Comparison of ENCODE assay signal across 8 mouse cellular contexts in genomic region chr17:31294363-31295214, GRCm38 (mm10). TPM values are rescaled to one million over a fixed set of nuclear protein-coding genes. Genes with fewer than 3 reads are reported as not detected.
A peak's percentile ranks its signal among the peaks of the same experiment; 100 is the strongest.
DNase-seq lines count a peak whose midpoint lies in the region; ATAC-seq and TF ChIP-seq lines count a peak whose summit lies in the region.

No protein-coding gene starts in this region.

- no peak for TF ChIP-seq EP300 in CH12.LX (IDR thresholded peaks at IDR 0.05; ENCODE audit: low read length)

- no peaks in the 10 kb centered on the region for H3K27me3 ChIP-seq in intestine, embryonic 15.5 days (replicated peaks)
- H3K27me3 ChIP-seq in intestine, embryonic 16.5 days (replicated peaks; ENCODE audit: control insufficient read depth, insufficient read depth, low read length) = no peaks in the 10 kb centered on the region
- H3K27me3 ChIP-seq in CH12.LX (replicated peaks) = peaks cover 44% of the 10 kb centered on the region
- 0 out of 2 replicates have a peak, but pooled peaks cover 3% of the 10 kb centered on the region for H3K27me3 ChIP-seq in heart, embryonic 15.5 days
- peaks cover 2% of the 10 kb centered on the region for H3K27me3 ChIP-seq in megakaryocyte, embryonic 14.5 days (replicated peaks)

- in situ Hi-C loops in CH12.LX (cut with MboI; ENCODE audit: low pct_ligation_motif_present, low pct_unique_long_range_greater_than_20kb, low sequenced_read_pairs) = no loop called here

- peak overlapping the region; percentile 96; the same call in 1 of the 2 replicates for H3K4me2 ChIP-seq in intestine, embryonic 15.5 days (replicated peaks)
- H3K4me2 ChIP-seq in intestine, embryonic 16.5 days (ENCODE audit: low read depth, low read length) = no peak overlapping the region
- H3K4me2 ChIP-seq in CH12.LX (ENCODE audit: insufficient read depth, low read depth, poor library complexity, severe bottlenecking) = peak overlapping the region; percentile 97
- H3K4me2 ChIP-seq in heart, embryonic 15.5 days = peak overlapping the region; percentile 93

- H3K4me3 ChIP-seq in intestine, embryonic 15.5 days (replicated peaks) = no peak overlapping the region
- H3K4me3 ChIP-seq in intestine, embryonic 16.5 days (ENCODE audit: low read length) = no peak overlapping the region
- H3K4me3 ChIP-seq in CH12.LX (replicated peaks in 1 of 3; ENCODE audit: low read depth in 2 of 3, low read length in 2 of 3, poor library complexity in 1 of 3) = no peak overlapping the region
- no peak overlapping the region for H3K4me3 ChIP-seq in heart, embryonic 15.5 days
- H3K4me3 ChIP-seq in megakaryocyte, embryonic 14.5 days (replicated peaks) = peak overlapping the region; percentile 94

- ATAC-seq in intestine, embryonic 15.5 days = no peak
- no peak for ATAC-seq in intestine, embryonic 16.5 days
- no peak for ATAC-seq in heart, embryonic 15.5 days (replicated peaks; ENCODE audit: insufficient number of reproducible peaks, insufficient read depth, low FRiP score, low read depth)
- ATAC-seq in frontal cortex, adult (ENCODE audit: low TSS enrichment) = no peak

- TF ChIP-seq CTCF in CH12.LX (conservative IDR thresholded peaks at IDR 0.05 in 1 of 2, IDR thresholded peaks at IDR 0.05 in 1 of 2; ENCODE audit: low read depth in 2 of 2, low read length in 2 of 2) = peak; percentile 39 to 76; a peak in 3 of 4 replicates

- H3K4me1 ChIP-seq in intestine, embryonic 15.5 days (replicated peaks) = peaks cover 30% of the 10 kb centered on the region
- H3K4me1 ChIP-seq in intestine, embryonic 16.5 days (ENCODE audit: control insufficient read depth, insufficient read depth, low read length) = peaks cover 18% of the 10 kb centered on the region
- H3K4me1 ChIP-seq in CH12.LX (ENCODE audit: control insufficient read depth in 1 of 2, insufficient read depth in 2 of 2) = peaks cover 0 to 25% of the 10 kb centered on the region in 2 experiments; a peak in 2 of 4 replicates
- H3K4me1 ChIP-seq in heart, embryonic 15.5 days (replicated peaks) = peaks cover 41% of the 10 kb centered on the region
- peaks cover 69% of the 10 kb centered on the region for H3K4me1 ChIP-seq in megakaryocyte, embryonic 14.5 days

- DNase-seq in CH12.LX (ENCODE audit: extremely low read depth) (peak; percentile 28), adipocyte (ENCODE audit: low spot score) (no peak)
- no peak for DNase-seq in left cerebral cortex, adult 8-10 months (ENCODE audit: low spot score in 2 of 2)

- H3K9ac ChIP-seq in intestine, embryonic 15.5 days = no peak overlapping the region
- no peak overlapping the region for H3K9ac ChIP-seq in intestine, embryonic 16.5 days (ENCODE audit: low read depth, low read length)
- H3K9ac ChIP-seq in CH12.LX (ENCODE audit: insufficient read depth, low read depth) = 0 out of 2 replicates have a peak overlapping the region, but pooled peaks have one; percentile 31
- no peak overlapping the region for H3K9ac ChIP-seq in heart, embryonic 15.5 days

- no peaks in the 10 kb centered on the region for H3K36me3 ChIP-seq in intestine, embryonic 15.5 days
- no peaks in the 10 kb centered on the region for H3K36me3 ChIP-seq in intestine, embryonic 16.5 days (ENCODE audit: control insufficient read depth, insufficient read depth, low read length)
- no peaks in the 10 kb centered on the region for H3K36me3 ChIP-seq in CH12.LX (replicated peaks in 1 of 2; ENCODE audit: control insufficient read depth in 1 of 2, insufficient read depth in 1 of 2, low read length in 1 of 2)
- no peaks in the 10 kb centered on the region for H3K36me3 ChIP-seq in heart, embryonic 15.5 days
- peaks cover under 1% of the 10 kb centered on the region for H3K36me3 ChIP-seq in megakaryocyte, embryonic 14.5 days (replicated peaks; ENCODE audit: low read length)

- no peaks in the 10 kb centered on the region for H3K79me2 ChIP-seq in CH12.LX (replicated peaks; ENCODE audit: control insufficient read depth, extremely low read depth, insufficient read depth, poor library complexity, severe bottlenecking)

- 85% methylated on average over 15 of the region's 15 CpGs for WGBS in intestine, embryonic 15.5 days
- 83% methylated on average over 15 of the region's 15 CpGs for WGBS in intestine, embryonic 16.5 days
- 75% methylated on average over 15 of the region's 15 CpGs for WGBS in heart, embryonic 15.5 days

- TF ChIP-seq RAD21 in CH12.LX (IDR thresholded peaks at IDR 0.05; ENCODE audit: low read depth, low read length) = peak; percentile 11

- dilution Hi-C loops in CH12.LX (cut with MboI; ENCODE audit: extremely low pct_ligation_motif_present, extremely low pct_unique_long_range_greater_than_20kb, low sequenced_read_pairs) = no loop called here

- H3K9me3 ChIP-seq in intestine, embryonic 15.5 days = no peaks in the 10 kb centered on the region
- no peaks in the 10 kb centered on the region for H3K9me3 ChIP-seq in intestine, embryonic 16.5 days (ENCODE audit: control insufficient read depth, low read length)
- H3K9me3 ChIP-seq in CH12.LX (replicated peaks; ENCODE audit: low read length) = no peaks in the 10 kb centered on the region
- no peaks in the 10 kb centered on the region for H3K9me3 ChIP-seq in heart, embryonic 15.5 days (replicated peaks)
- H3K9me3 ChIP-seq in megakaryocyte, embryonic 14.5 days = no peaks in the 10 kb centered on the region

- no peak for TF ChIP-seq POLR2A in CH12.LX (IDR thresholded peaks at IDR 0.05; ENCODE audit: low read depth, low read length)

- no peak overlapping the region for H3K27ac ChIP-seq in intestine, embryonic 15.5 days
- H3K27ac ChIP-seq in intestine, embryonic 16.5 days (ENCODE audit: low read length) = no peak overlapping the region
- peak overlapping the region; percentile 51; the same call in 1 of the 2 replicates for H3K27ac ChIP-seq in CH12.LX (ENCODE audit: insufficient read depth, low read depth)
- 0 out of 2 replicates have a peak overlapping the region, but pooled peaks have one; percentile 9 for H3K27ac ChIP-seq in heart, embryonic 15.5 days

TF ChIP-seq in CH12.LX, 34 proteins besides CTCF, POLR2A, EP300 and RAD21:
- 0 out of 2 replicates have a peak, but pooled peaks have one; percentile 16 for TF ChIP-seq E2F4 (IDR thresholded peaks at IDR 0.05; ENCODE audit: insufficient replicate concordance, low read depth, low read length)
- no peak for TF ChIP-seq MYC (IDR thresholded peaks at IDR 0.05; ENCODE audit: low read depth, low read length)
- TF ChIP-seq ZNF384 (IDR thresholded peaks at IDR 0.05; ENCODE audit: low read depth, low read length) = no peak
- peak; percentile 40; the same call in 1 of the 2 replicates for TF ChIP-seq ELF1 (IDR thresholded peaks at IDR 0.05; ENCODE audit: low read depth, low read length)
- peak; percentile 57; the same call in 1 of the 2 replicates for TF ChIP-seq HCFC1 (IDR thresholded peaks at IDR 0.05; ENCODE audit: low read depth, low read length)
- no peak for TF ChIP-seq MXI1 (IDR thresholded peaks at IDR 0.05; ENCODE audit: low read depth, low read length)

RNA-seq across cellular contexts. Expression of gene Slc37a1, which starts 8.0 kb away (rescaled TPM):
- polyA plus RNA-seq in intestine, embryonic 15.5 days (2015; fragmentation: Nextera tagmentation; extraction: Ambion mirVana) = 18.4 and 22.7 TPM in 2 replicates
- polyA plus RNA-seq in intestine, embryonic 16.5 days (2015; fragmentation: Nextera tagmentation; extraction: Ambion mirVana) = 21.1 and 21.5 TPM in 2 replicates
- total RNA-seq in CH12.LX (2012; rRNA removed) (4.7 and 6.6 TPM in 2 replicates), CH12.LX (2014; rRNA removed) (1.9 and 2.1 TPM in 2 replicates)
- polyA plus RNA-seq in CH12.LX (2012; ENCODE audit: insufficient read length, low read depth) = 2.2 and 2.4 TPM in 2 replicates
- 8.7 and 9.1 TPM in 2 replicates for polyA plus RNA-seq in heart, embryonic 15.5 days (2015; fragmentation: Nextera tagmentation; extraction: Ambion mirVana)
- 3.4 and 4.1 TPM in 2 replicates for polyA plus RNA-seq in megakaryocyte, embryonic 14.5 days (2012; ENCODE audit: insufficient read depth, low replicate concordance)
- 10 to 100 TPM; 11.5 to 14.5 (median 12.8) TPM for total RNA-seq in left cerebral cortex, adult 8-10 months (2022)

RNA-seq across cellular contexts. Expression of gene Rsph1, which starts 17.4 kb away (rescaled TPM):
- 1.1 and 1.3 TPM in 2 replicates for polyA plus RNA-seq in intestine, embryonic 15.5 days (2015; fragmentation: Nextera tagmentation; extraction: Ambion mirVana)
- polyA plus RNA-seq in intestine, embryonic 16.5 days (2015; fragmentation: Nextera tagmentation; extraction: Ambion mirVana) = 0.88 and 0.94 TPM in 2 replicates
- not detected in 2 replicates for total RNA-seq in CH12.LX (2012; rRNA removed)
- total RNA-seq in CH12.LX (2014; rRNA removed) = not detected in 2 replicates
- not detected in 2 replicates for polyA plus RNA-seq in CH12.LX (2012; ENCODE audit: insufficient read length, low read depth)
- 2.2 and 2.3 TPM in 2 replicates for polyA plus RNA-seq in heart, embryonic 15.5 days (2015; fragmentation: Nextera tagmentation; extraction: Ambion mirVana)
- polyA plus RNA-seq in megakaryocyte, embryonic 14.5 days (2012; ENCODE audit: insufficient read depth, low replicate concordance) = 0.12 TPM in 1 of 2 replicates, not detected in the other
- total RNA-seq in left cerebral cortex, adult 8-10 months (2022) = 10 to 100 TPM; 14.0 to 23.9 (median 18.8) TPM

Comparison
In these comparisons a context has a peak if more than half of its experiments do, and no peak if none do; other contexts are left out.
1. H3K27ac ChIP-seq: peak in CH12.LX (single experiment) and heart, embryonic 15.5 days (single experiment); none in intestine, embryonic 15.5 days (single experiment) and intestine, embryonic 16.5 days (single experiment).